Mouse (Mus musculus) splenic B cell, adult 2 months (primary cell): ENCODE data around the gene Gdf10.

Experiments used
- DNase-seq: peaks from one replicate; pipeline ENCODE4 v3.0.0-alpha.2; 2011; ENCODE audit warnings: low read depth, low spot score
- H3K27me3 ChIP-seq: 2 replicates; pipeline ENCODE4 v1.6.1; 2012; ENCODE audit warnings: mild to moderate bottlenecking, low read length, moderate library complexity, mixed read lengths; ENCODE audit not compliant: control insufficient read depth, poor library complexity, insufficient read depth, severe bottlenecking
- H3K36me3 ChIP-seq: 2 replicates; pipeline ENCODE4 v1.6.1; 2012; ENCODE audit warnings: mild to moderate bottlenecking, low read length, moderate library complexity, mixed read lengths; ENCODE audit not compliant: control insufficient read depth, poor library complexity, insufficient read depth, severe bottlenecking

The Gdf10 gene

GRCm38 (mm10) chr14:33958841-33959240, 35.5 kb downstream of the Gdf10 start:
- no peak for DNase-seq
- H3K27me3 ChIP-seq, result no peaks in the 10 kb centered on the region
- no peaks in the 10 kb centered on the region for H3K36me3 ChIP-seq

- Histone ChIP-seq H3K36me3 (no peaks in the 10 kb centered on the region), H3K27me3 (no peaks in the 10 kb centered on the region)
- no peak for DNase-seq
Observed at GRCm38 (mm10) chr14:33959341-33959740, 36.0 kb downstream of the Gdf10 start.

- no peaks in the 10 kb centered on the region for H3K27me3 ChIP-seq
- H3K36me3 ChIP-seq, result no peaks in the 10 kb centered on the region
- no peak for DNase-seq
Observed at GRCm38 (mm10) chr14:33965675-33966074, 42.3 kb downstream of the Gdf10 start.

- no peaks in the 10 kb centered on the region for H3K36me3 ChIP-seq
- no peaks in the 10 kb centered on the region for H3K27me3 ChIP-seq
- DNase-seq, result no peak
Observed at GRCm38 (mm10) chr14:33972679-33973078, 49.3 kb downstream of the Gdf10 start.

- H3K36me3 ChIP-seq, result no peaks in the 10 kb centered on the region
- DNase-seq, result no peak
- no peaks in the 10 kb centered on the region for H3K27me3 ChIP-seq
Observed at GRCm38 (mm10) chr14:33974752-33975151, 51.4 kb downstream of the Gdf10 start.

GRCm38 (mm10) chr14:33977748-33978147, 54.4 kb downstream of the Gdf10 start:
- Histone ChIP-seq H3K27me3 (no peaks in the 10 kb centered on the region), H3K36me3 (no peaks in the 10 kb centered on the region)
- no peak for DNase-seq

- DNase-seq, result no peak
- Histone ChIP-seq H3K27me3 (no peaks in the 10 kb centered on the region), H3K36me3 (no peaks in the 10 kb centered on the region)
Observed at GRCm38 (mm10) chr14:33978604-33979059, 55.2 kb downstream of the Gdf10 start, which contains the start of gene Zfp488. Gene Zfp488, minus strand, starts transcription at chr14:33978764.
